ENCODE assay signal across 27 mouse cellular contexts in genomic region chr5:126650415-126650814, GRCm38 (mm10).
DNase-seq lines count a peak whose midpoint lies in the region; ATAC-seq and TF ChIP-seq lines count a peak whose summit lies in the region.
"Had no signal": no experiment of that assay in that cellular context is flagged by ENCODE, and none has a peak within 500 bp of the region (broad histone marks: within the 10 kb centered on the region; RNA-seq: fewer than 3 reads in every experiment).

No protein-coding gene starts in this region.

- no peak overlapping the region for H3K4me3 ChIP-seq in forebrain, postnatal 0 days (ENCODE audit: low read depth, low read length)
- H3K4me3 ChIP-seq in forebrain, embryonic 14.5 days (ENCODE audit: low read depth, low read length), result no peak overlapping the region
- H3K4me3 ChIP-seq: embryonic facial prominence, embryonic 13.5 days; embryonic facial prominence, embryonic 15.5 days; erythroblast, embryonic 14.5 days; forebrain, embryonic 10.5 days; forebrain, embryonic 12.5 days; forebrain, embryonic 15.5 days had no signal

- H3K27ac ChIP-seq in forebrain, postnatal 0 days (ENCODE audit: low read depth, low read length), result 0 out of 2 replicates have a peak overlapping the region, but pooled peaks have one; percentile 37
- H3K27ac ChIP-seq in forebrain, embryonic 14.5 days (ENCODE audit: low read depth, low read length), result no peak overlapping the region
- H3K27ac ChIP-seq: embryonic facial prominence, embryonic 13.5 days; embryonic facial prominence, embryonic 15.5 days; forebrain, embryonic 10.5 days; forebrain, embryonic 12.5 days; forebrain, embryonic 15.5 days had no signal

- intact Hi-C loops in left cerebral cortex, postnatal 4 days (cut with DNase I), result no loop called here

- peak; percentile 25 for DNase-seq in forebrain, postnatal 0 days
- no peak for DNase-seq in forebrain, embryonic 14.5 days (ENCODE audit: low spot score)
- DNase-seq in left cerebral cortex, adult 11 months (ENCODE audit: low spot score), result peak; percentile 3
- no peak for DNase-seq in left cerebral cortex, postnatal 4 days
- DNase-seq in brain, adult 2 months (ENCODE audit: low read depth, low spot score), result peak; percentile 61
- DNase-seq: adrenal gland, adult 8-10 months; adrenal gland, postnatal 14 days; adrenal gland, postnatal 36 days; B cell, adult 2 months; cerebellum, adult 11 months; cerebellum, adult 18-20 months; cerebellum, adult 8-10 months; cerebellum, adult 9-11 months; cerebellum, postnatal 14 days; cerebellum, postnatal 36 days; embryo, embryonic 11 days had no signal

- ATAC-seq in forebrain, postnatal 0 days, result peak; percentile 80; the same call in 1 of the 2 replicates
- no peak for ATAC-seq in forebrain, embryonic 14.5 days
- ATAC-seq: activated CD4-positive, CD25-positive, alpha-beta regulatory T cell, adult 4 months; CD4-positive, CD25-positive, alpha-beta regulatory T cell, adult 4 months; forebrain, embryonic 15.5 days; Patski had no signal

- no peaks in the 10 kb centered on the region for H3K36me3 ChIP-seq in forebrain, postnatal 0 days (ENCODE audit: insufficient read depth)
- H3K36me3 ChIP-seq in forebrain, embryonic 14.5 days (ENCODE audit: control insufficient read depth, insufficient read depth, low read length), result no peaks in the 10 kb centered on the region
- H3K36me3 ChIP-seq: embryonic facial prominence, embryonic 13.5 days; embryonic facial prominence, embryonic 15.5 days; forebrain, embryonic 10.5 days; forebrain, embryonic 12.5 days; forebrain, embryonic 15.5 days; G1E had no signal

- 53% methylated on average over 7 of the region's 7 CpGs for WGBS in forebrain, postnatal 0 days
- 77% methylated on average over 7 of the region's 7 CpGs for WGBS in forebrain, embryonic 14.5 days

- no peak overlapping the region for H3K9ac ChIP-seq in forebrain, postnatal 0 days
- H3K9ac ChIP-seq in forebrain, embryonic 14.5 days (ENCODE audit: low read length), result no peak overlapping the region
- H3K9ac ChIP-seq: embryonic facial prominence, embryonic 13.5 days; embryonic facial prominence, embryonic 15.5 days; forebrain, embryonic 12.5 days; forebrain, embryonic 15.5 days had no signal

- no peaks in the 10 kb centered on the region for H3K27me3 ChIP-seq in forebrain, postnatal 0 days (ENCODE audit: insufficient read depth, low read length)
- H3K27me3 ChIP-seq in forebrain, embryonic 14.5 days (replicated peaks; ENCODE audit: control insufficient read depth, insufficient read depth, low read length), result no peaks in the 10 kb centered on the region
- H3K27me3 ChIP-seq: CH12.LX; embryonic facial prominence, embryonic 13.5 days; embryonic facial prominence, embryonic 15.5 days; forebrain, embryonic 12.5 days; forebrain, embryonic 15.5 days; Patski had no signal

- no peak overlapping the region for H3K4me2 ChIP-seq in forebrain, postnatal 0 days (ENCODE audit: low read depth)
- H3K4me2 ChIP-seq in forebrain, embryonic 14.5 days (ENCODE audit: low read length), result no peak overlapping the region
- H3K4me2 ChIP-seq: embryonic facial prominence, embryonic 13.5 days; embryonic facial prominence, embryonic 15.5 days; forebrain, embryonic 12.5 days; forebrain, embryonic 15.5 days had no signal

- no peaks in the 10 kb centered on the region for H3K4me1 ChIP-seq in forebrain, postnatal 0 days (ENCODE audit: insufficient read depth)
- H3K4me1 ChIP-seq in forebrain, embryonic 14.5 days (ENCODE audit: control insufficient read depth, insufficient read depth, low read length), result no peaks in the 10 kb centered on the region
- H3K4me1 ChIP-seq: embryonic facial prominence, embryonic 13.5 days; embryonic facial prominence, embryonic 15.5 days; forebrain, embryonic 10.5 days; forebrain, embryonic 12.5 days; forebrain, embryonic 15.5 days had no signal

- H3K9me3 ChIP-seq in forebrain, postnatal 0 days (ENCODE audit: low read length), result no peaks in the 10 kb centered on the region
- no peaks in the 10 kb centered on the region for H3K9me3 ChIP-seq in forebrain, embryonic 14.5 days (replicated peaks; ENCODE audit: control insufficient read depth, low read length)
- H3K9me3 ChIP-seq: embryonic facial prominence, embryonic 13.5 days; embryonic facial prominence, embryonic 15.5 days; forebrain, embryonic 10.5 days; forebrain, embryonic 12.5 days; forebrain, embryonic 15.5 days had no signal

- TF ChIP-seq CTCF in forebrain, postnatal 0 days (IDR thresholded peaks at IDR 0.05; ENCODE audit: low read depth), result no peak

Comparison
In these comparisons a context has a peak if more than half of its experiments do, and no peak if none do; other contexts are left out.
1. DNase-seq: peak in forebrain, postnatal 0 days (single experiment), left cerebral cortex, adult 11 months (single experiment) and brain, adult 2 months (single experiment); none in forebrain, embryonic 14.5 days (single experiment) and left cerebral cortex, postnatal 4 days (single experiment).